Mouse (Mus musculus) induced T-regulatory cell, adult 2 months (primary cell): ENCODE measurements around the gene Vkorc1l1.

ENCODE experiments used
- DNase-seq: peaks from one replicate; pipeline ENCODE4 v3.0.0-alpha.2; 2012; ENCODE audit warnings: low read depth

Gene Vkorc1l1

DNA sequence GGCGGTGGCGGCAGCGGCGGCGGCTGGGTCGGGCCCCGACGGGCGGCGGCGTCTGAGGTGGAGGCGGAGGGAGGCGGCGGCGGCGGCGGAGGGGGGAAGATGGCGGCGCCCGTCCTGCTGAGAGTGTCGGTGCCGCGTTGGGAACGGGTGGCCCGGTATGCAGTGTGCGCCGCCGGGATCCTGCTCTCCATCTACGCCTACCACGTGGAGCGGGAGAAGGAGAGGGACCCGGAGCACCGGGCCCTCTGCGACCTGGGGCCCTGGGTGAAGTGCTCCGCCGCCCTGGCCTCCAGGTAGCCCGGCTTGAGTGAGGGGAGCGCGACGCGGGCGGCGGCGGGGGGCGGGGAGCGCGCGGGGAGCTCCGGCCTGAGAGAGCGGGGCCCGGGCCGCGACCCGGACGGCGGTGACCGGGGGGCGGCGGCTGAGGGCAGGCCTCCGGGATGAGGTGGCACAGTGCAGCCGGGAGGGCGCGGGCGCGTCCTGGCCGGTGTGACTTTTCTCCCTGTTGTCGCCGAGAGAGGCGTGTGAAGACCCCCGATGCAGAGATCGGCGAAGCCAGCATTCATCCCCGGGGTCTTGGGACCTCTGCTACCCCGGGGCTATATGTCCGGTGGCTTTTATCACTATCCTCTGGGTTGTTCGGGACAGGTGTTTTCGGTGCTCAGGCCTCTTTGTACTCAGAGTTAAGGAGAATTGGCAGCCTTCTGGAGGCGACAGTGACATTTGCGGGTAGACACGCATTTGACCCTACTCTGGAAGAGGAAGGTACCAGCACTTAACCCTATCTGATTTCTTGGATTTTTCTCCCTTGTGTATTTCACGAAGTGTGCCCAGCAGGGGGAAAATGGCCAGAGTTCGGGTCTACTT lies 536 bp downstream of the Vkorc1l1 start:
- peak; percentile 42 for DNase-seq

DNA sequence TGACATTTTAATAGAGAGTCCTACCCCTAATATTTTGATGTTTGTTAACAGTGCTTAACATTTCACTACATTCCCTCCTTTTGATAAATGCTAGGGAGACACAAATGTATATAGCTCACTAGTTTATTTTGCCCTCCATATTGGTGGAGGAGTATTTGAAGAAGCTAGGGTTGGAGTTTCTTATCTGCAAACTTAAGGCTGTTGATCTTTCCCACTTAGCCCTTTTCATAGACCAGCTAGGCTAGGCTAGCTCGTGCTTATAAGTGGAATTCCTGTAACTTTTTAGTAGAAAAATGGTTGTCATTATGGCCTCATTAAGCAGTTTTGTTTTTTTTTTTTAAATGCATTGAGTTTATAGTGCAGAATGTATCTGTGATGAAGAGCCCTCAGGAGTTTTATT lies 1.6 kb downstream of the Vkorc1l1 start:
- no peak for DNase-seq

DNA sequence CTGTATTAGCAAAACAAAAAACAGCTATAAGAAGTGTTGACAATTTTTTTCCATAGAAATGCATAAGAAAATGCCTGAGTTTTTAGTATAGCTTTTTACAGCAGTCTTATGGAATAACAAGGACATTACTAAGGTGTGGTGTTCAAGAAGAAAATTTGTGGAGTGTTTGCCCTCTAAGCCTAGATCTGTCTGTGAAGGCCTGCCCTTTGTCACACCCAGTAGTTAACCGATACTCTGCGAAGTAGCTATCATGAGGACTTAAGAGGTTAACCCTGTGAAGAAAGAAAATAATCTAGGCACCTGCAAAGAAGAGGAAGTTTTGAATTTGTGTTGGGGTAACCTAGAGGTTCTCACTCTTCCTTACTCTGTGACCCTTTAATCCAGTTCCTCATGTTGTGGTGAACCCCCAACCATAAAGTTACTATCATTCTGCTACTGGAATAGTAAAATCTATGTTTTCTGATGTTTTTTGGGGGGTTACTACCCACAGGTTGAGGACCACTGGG lies 5.8 kb downstream of the Vkorc1l1 start:
- DNase-seq, result no peak

GRCm38 (mm10) chr5:129952143-129952542 lies 10.4 kb downstream of the Vkorc1l1 start:
- no peak for DNase-seq

DNA sequence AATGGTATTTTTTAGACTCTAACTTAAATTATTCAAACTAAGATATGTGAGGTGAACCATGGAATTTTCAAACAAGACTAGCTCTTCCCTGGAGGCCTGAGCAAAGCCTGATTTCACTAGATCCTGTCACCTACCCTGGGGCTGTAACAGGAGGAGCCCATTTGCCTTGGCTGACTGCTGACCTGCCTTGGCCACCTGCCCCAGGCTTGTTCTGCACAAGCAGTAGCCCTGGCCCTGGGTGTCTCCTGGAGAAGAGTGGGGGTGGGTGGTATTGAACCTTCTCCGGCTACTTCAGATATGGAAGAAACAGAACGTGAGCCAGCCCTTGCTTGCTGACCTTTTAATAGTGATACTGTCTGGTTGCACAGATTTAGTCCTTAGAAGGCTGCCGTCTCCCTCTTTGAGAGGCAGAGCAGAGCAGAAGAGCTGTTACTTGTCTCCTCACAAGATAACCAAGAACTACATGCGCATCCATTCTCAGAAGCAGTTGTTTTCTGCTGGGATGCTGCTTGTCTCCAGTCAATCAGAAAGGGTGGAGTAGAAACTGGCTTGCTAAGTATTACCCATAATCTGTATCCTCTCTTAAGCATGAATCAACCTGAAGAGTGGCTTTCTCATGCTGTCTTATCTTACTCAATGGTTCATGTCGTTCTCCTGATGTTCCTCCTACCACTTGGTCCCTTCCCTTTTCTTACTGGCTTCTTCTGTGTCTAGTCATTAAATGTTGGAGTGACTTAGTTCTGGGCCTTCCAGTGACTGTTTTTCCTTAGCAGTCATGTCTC lies 12.9 kb downstream of the Vkorc1l1 start:
- no peak for DNase-seq

DNA sequence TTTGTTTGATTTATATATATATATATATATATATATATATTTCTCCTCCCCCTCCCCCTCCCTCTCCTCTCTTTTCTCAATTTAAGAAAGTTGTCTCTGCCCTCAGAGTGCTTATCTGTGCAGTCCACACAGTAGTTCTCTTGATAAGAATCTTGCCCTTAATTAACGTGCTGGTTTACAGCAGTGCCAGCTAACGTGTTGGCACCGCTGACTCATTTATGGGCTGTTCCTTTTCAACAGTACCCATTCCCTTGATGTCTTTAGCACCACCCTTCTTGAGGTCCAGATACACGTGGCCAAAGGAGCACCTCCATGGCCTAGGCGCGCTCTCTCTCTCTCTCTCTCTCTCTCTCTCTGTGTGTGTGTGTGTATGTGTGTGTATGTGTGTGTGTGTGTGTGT lies 14.0 kb downstream of the Vkorc1l1 start:
- peak; percentile 26 for DNase-seq

DNA sequence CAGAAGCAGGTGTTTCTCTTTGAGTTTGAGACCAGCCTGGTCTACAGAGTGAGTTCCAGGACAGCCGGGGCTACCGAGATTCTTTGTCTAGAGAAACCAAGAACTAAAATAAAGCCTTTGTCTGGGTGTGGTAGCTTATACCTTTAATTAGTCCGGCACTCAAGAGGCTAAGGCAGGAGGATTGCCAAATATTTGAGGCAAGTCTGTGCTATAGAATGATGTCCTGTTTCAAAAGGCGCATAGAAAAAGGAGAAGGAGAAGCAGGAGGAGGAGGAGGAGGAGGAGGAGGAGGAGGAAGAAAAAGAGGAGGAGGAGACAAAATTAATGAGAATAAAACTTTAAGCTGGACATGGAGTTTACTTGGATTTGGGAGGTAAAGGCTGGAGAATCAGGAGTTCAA lies 21.5 kb downstream of the Vkorc1l1 start:
- DNase-seq, result no peak

DNA sequence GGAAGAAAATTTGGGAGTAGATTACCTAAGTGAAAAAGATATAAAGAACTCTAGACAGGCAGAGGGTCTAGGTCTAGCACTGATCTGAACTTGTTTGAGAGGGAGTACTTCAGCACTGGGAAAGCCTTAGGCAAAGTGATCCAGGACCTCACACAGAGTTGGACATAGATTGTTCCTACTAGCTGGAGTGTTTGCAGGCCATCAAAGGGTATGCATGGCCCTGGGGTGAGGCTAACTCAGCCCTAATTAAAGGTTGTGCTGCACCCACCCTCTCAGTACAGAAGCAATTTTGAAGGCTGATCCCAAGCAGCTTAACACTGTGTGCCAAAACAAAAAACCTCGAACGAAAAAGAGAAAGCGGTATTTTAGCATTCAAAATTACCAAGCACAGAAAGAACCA lies 24.7 kb downstream of the Vkorc1l1 start:
- no peak for DNase-seq

DNA sequence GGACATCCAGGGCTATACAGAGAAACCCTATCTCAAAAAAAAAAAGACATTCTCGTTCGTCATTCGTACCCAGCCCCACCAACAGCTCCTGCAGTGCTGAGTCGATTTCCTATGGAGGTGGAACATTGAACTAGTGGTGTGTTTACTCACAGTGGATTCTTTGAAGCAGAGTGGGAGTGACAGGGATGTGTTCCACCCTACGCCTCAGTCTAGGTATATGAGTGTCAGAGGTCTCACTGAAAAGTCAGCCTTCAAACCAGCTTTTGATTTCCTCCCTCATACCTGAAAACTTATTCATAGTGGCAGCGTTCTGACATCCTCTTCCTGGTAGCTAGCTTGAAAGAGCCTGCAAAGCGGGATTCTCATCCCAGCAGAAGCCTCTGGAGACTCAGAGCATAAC lies 26.6 kb downstream of the Vkorc1l1 start:
- DNase-seq, result no peak

DNA sequence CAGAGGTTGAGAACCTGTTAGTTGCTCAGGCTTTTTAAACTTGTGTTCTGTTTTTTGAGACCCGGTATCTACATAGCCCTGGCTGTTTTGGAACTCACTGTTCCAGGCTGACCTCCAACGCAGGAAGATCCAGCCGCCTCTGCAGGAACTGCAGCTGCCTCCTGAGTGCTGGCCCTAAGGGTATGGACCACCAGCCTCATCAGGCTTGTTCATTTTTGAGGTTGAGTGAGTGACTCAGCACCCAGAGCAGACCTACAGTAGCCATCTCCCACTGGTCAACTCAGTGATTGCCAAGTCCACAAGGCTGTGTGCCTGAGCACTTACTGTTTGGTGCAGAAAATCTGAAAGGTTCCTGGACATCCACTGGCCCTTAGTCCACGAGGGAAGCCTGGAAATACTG lies 29.7 kb downstream of the Vkorc1l1 start:
- DNase-seq, result no peak

DNA sequence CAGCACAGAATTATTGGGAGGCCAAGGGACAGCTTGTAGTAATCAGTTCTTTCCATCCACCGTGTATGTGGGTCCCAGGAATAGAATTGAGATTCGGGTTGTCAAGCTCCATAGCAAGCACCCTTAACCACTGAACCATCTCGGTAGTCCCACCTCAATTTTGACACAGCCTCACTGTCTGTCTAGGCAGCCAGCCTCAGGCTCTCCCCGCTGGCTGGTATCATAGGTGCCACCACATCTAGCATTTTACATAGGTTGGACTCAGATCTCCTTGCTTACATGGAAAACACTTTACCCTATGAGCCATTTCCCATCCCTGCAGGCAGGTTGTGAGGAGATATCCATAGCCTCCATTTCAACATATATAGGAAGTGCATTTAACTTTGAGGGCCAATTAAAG lies 32.6 kb downstream of the Vkorc1l1 start:
- DNase-seq, result no peak

- DNase-seq, result no peak
Measured at GRCm38 (mm10) chr5:129974866-129975311, 33.1 kb downstream of the Vkorc1l1 start.

GRCm38 (mm10) chr5:129977768-129978167 lies 36.0 kb downstream of the Vkorc1l1 start:
- no peak for DNase-seq

DNA sequence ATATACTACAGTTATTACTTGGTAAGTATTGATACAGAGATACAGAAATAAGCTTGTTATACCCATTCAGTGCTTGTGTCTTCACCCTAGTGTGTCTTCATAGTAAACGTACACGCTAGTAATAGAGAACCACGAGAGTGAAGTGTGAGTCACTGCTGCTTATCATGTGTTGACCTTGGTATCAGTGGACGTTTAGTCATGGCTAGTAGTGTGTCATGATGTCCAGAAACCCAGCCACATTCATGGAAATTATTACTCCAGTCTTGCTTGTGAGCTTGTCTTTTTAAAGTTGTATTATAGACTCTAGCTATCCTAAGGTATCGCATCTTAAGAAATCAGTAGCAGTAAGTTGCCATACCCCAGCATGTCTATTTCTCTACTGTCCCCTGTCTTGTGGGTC lies 36.8 kb downstream of the Vkorc1l1 start:
- no peak for DNase-seq

- no peak for DNase-seq
Measured at GRCm38 (mm10) chr5:129980216-129980615, 38.4 kb downstream of the Vkorc1l1 start.

DNA sequence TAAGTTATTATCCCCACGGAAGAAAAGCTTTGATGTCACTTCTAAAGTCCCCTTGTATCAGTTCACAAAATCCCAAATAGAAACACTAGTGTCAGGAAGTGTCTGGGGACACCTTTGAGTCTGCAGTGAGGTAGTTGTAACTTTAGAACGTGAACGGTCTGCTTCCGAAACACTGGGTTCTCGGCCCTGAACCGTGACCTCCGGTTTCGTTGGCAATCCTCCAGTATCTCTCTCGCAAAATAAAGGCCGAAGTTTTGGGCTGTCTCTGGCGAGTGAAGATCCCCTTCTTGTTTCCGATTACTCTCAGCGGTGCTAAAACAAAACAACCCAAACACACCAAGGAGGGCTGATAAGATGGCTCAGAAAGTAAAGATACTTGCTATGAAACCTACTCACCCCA lies 47.6 kb downstream of the Vkorc1l1 start:
- DNase-seq, result no peak

DNA sequence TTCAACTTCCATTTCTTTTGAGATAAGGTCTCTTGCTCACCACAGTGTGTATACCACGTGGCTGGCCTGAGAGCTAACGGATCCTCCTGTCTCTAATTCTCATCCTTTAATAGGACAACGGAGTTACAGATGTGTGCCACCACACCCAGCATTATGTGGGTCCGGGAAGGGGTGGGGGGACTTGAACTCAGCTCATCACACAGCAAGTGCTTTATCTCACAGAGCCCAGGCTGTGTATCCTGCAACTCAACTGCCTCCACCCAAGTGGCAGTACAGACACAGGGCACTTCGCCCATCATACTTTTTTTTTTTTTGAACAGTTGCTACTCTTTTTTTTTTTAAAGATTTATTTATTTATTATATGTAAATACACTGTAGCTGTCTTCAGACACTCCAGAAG lies 50.1 kb downstream of the Vkorc1l1 start:
- no peak for DNase-seq

DNA sequence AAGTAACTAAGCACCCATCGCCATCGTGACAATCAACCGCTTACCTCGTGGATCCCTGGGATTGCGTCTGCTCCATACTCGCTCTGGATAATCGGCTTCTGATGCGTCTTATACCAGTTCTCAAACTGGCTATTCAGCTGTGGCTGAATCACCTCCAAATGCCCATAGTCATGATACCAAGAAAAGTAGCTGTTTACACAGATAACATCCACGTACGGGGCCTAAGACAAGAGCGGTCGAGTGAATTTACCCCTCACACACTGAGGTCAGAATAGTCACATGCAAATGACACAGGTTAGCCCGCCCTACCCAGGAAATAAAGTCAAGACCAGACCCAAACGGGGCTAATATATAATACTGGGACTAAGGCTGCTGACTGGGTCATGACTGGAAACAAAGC lies 51.6 kb downstream of the Vkorc1l1 start:
- no peak for DNase-seq

GRCm38 (mm10) chr5:129994989-129995388 lies 53.2 kb downstream of the Vkorc1l1 start:
- DNase-seq, result no peak

DNA sequence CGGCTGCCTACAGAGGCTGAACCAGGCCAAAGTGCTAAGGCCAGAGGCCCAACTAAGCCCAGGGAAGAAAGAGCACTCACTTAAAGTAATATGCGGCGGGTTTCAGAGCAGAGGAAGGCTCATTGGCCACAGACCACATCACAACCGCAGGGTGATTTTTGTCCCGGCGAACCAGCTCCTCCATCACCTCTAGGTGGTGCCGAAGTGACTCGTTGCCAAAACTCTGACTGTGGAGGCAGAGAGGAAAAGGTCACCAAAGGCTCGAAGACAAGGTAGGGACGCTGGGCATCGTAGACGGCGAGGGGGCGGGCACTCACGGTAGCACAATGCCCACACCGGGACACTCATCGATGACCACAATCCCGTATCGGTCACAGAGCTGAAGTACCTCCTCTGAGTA lies 55.9 kb downstream of the Vkorc1l1 start:
- no peak for DNase-seq

DNA sequence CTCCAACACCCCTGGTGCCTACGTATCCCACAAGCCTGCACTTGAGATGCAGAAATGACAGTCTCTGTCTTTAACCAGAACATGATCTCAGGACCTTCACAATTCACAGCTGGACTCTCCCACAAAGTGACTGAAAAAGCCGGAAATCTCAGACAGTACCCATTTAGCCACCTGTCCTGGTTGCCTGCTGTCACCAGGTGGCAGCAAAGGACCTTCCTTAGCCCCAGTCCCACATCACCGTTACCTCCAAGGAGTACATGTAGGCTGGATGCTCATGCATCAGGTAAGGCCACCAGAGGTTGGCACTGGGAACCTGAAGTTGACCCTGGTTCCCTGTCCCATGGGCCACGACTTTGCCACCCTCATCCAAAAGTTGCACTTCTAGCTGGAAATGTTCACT lies 57.3 kb downstream of the Vkorc1l1 start:
- DNase-seq, result peak; percentile 85

- no peak for DNase-seq
Measured at GRCm38 (mm10) chr5:130000735-130001134, 59.0 kb downstream of the Vkorc1l1 start.

- DNase-seq, result peak; percentile 27
Measured at GRCm38 (mm10) chr5:130001356-130001987, 59.7 kb downstream of the Vkorc1l1 start.
